Mouse (Mus musculus) liver, postnatal 0 days (tissue): ENCODE results near the gene Dab2.

Experiments
- CTCF ChIP-seq: sonication (generic); IDR thresholded peaks from 2 replicates; pipeline ENCODE4 v1.5.1; 2016; ENCODE audit warnings: antibody characterized with exemption, low read depth
- EP300 ChIP-seq: IDR thresholded peaks from 2 replicates; pipeline ENCODE4 v1.6.1; 2016; ENCODE audit warnings: antibody characterized with exemption, low read depth, mild to moderate bottlenecking

DNA sequence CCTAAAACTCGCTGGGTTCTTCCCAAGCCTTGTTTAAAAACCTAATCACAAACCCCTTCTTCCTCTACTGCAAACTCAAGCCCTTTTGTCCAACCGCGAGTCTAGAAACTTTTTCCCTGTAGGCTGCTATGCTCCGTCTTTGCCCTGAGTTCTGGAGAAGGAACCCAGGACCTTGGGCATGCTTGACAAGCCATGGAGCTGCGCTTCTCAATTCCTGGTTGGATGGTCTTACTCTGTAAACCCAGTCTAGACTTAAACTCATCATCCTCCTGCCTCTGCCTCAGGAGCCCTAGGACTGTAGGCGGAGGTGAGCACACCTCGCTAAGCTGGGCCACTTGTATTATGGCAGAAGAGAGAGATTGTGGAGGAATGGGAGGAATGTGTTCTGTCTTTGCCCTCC is 89.0 kb downstream of the Dab2 start:
- TF ChIP-seq CTCF (no peak), EP300 (no peak)
